Mouse (Mus musculus) thymus, postnatal 0 days (tissue): ENCODE data around the gene Phb2. TPM values are rescaled to one million over a fixed set of nuclear protein-coding genes. Genes with fewer than 3 reads are reported as not detected.

Experiments used
- DNase-seq: peaks from one replicate; pipeline ENCODE4 v3.0.0-alpha.2; 2015; ENCODE audit warnings: low spot score
- polyA plus RNA-seq: library from polyadenylated mRNA; unstranded; fragments of >200 nt; fragmentation: Nextera tagmentation; extraction: Ambion mirVana; gene quantifications from 2 replicates; pipeline ENCODE4 v1.2.1, GENCODE M21; 2015

Phb2 gene
- polyA plus RNA-seq, 1 experiment from 2014 or later, result 321 TPM

DNA sequence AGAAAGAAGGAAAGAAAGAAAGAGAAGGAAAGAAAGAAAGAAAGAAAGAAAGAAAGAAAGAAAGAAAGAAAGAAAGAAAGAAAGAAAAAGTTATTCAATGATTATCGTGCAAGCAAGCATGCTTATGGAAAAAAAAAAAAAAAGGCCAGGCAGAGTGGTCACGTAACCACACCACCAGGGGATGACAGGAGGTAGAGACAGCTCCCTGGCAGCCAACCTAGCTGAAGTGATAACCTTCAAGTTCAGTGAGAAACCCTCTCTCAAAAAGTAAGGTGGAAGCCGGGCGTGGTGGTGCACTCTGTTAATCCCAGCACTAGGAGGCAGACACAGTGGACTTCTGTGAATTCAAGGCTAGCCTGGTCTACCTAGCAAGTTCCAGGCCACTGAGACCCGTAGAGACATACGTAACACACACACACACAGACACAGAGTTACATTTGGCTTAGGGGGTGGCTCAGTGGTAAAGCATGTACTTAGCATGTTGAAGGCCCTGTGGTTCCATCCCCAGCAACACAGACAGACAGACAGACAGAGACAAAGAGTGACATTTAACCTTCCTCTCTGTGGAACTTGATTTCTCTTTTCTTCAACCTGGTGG is 10.8 kb downstream of the Phb2 start:
- no peak for DNase-seq

DNA sequence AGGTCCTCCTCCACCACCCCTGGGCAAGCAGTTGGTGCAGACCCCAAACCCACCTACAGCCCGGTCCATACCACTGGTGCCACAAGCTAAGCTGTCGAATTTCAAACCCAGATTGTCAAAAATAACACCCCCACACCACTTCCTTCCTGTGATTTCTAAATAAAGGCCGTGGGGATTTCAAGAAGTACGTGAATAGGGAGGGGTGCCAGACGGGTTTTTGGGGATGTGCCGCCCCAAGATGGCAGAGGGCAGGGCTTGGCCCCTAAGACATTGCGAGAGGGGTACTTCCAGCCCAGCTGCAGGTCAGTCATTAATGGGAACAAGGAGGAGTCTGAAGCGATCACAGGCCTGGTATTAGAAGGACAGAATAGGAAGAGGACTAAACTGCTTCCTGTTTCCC is 11.4 kb downstream of the Phb2 start:
- DNase-seq, result no peak

DNA sequence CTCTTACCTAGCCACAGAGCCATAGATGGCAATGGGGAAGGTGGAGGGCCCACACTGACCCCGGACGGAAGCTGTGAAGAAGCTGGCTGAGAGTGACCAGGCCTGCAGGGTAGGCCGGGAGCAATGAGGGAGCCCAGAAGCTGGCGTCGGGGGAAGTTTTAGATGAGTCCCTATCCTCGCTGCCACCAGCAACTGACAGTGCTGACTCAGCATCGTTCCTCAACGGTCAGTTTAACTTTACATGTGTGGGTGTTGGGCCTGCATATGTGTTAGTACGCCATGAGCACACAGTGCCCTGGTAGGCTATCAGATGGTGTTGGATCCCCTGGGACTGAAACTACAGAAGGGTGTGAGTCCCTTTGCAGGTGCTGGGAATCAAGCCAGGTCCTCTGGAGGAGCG is 12.3 kb downstream of the Phb2 start:
- no peak for DNase-seq

DNA sequence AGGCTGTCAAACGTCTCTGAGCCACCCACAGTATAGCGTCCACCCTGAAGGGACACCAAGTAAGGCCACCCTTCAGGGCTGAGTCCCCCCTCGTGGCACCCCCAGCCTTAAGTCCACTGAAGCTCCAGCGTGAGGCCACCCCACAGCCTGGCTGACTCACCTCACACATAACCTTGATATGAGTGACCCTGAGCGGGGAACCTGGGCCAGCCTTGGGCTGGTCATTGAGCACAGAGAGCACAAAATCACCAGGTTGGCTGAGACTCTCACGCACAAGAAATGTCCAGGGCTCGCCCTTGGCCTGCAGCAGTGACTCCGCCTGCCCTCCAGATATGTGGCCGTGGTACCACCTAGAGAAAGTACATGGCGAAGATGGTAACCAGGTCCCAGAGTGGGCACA is 16.5 kb downstream of the Phb2 start:
- DNase-seq, result no peak

DNA sequence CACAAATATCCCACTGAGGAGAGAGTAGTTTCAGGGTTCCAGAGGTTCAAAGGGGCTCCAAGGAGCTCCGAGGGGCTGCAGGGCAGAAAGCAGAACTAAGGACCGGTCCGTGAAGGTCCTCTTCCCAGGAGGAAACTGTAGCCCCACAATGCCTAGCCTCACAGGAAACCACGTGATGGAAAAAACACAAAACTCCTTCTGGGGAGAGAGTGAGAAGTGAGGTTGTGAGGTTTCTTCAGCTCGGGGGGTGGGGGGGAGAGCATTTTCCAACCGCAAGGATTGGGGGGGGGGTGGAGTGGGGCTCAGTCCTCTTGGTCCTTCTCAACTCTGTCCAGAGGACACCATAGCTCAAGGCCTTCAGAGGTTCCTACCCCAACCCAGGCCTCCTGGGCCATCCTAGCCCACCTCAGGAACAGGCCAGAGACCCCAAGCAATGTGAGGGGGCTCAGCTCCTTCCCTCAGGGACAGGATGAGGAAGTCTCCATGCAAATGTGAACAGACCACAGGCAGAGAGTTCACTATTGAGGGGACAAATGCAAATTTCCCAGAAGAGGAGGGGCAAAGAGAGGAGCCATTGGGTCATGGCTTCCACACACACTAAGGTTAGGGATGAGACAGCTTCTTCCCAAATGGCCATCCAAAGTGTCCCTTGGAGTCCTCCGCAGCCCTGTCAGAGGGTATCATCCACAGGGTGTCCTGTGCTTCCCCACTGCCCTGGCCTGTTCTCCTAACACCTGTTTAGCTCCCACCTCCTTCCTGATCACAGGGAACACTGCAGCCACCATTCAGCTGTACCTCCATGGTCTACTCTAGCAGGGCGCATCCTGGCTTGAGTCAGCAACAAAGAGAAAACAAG is 17.9 kb downstream of the Phb2 start:
- DNase-seq, result peak; percentile 62

DNA sequence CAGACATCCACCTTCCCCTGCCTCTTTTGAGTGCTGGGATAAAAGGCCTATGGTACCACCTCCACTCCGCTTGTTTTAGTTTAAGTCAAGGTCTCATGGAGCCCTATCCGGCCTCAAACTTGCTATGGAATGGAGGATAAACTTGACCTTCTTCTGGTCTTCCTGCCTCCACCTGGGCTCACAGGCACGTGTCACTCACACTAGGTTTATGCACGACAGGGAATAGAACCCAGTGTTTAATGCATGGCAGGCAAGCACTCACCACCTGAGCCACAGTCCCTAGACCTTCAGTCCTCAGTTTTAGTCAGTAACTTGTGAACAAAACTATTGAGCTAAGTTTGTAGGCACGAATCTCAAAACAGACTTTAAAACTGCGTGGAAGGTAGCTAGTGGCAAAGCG is 18.9 kb downstream of the Phb2 start:
- DNase-seq, result no peak

DNA sequence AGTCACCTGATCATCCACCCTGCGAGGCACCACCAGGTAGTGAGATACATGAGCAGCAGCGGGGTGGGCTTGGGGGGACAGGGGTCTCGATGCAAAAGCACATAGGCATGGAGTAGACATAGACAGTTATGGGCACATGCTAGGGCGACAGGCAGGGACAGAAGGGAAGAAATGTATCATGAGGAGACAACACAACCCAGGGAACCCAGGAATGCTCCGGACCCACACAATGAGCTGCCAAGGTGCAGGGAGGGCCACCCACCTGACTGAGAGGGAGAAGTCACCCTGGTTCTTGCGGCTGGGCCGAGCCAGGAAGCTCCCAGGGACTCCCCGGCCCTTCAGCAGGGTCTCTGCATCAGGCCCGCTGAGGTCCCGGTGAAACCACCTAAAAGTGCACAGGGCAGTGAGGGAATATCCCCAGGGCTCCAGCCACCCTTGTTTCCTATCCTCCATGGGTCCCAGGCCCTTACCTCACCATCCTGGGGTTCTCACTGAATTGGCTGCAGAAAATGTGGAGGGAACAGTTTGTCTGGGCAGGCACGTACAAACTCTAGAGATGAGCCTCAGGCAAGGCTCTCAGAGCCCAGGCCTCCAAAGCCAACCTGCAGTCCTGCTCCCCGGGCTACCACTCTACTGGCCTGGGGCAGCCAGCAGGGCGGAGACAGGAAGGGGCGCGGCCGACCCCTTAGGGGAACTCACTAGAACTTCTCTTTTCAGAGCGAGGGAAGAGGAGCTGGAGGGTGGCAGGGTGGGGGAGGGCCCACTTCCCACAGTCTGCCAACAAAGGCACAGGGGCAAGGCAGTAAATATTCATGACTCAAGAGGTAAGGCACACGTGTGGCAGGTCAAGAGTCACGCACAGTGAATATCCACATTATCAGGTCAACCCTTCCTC is 20.6 kb downstream of the Phb2 start:
- DNase-seq, result peak; percentile 80

DNA sequence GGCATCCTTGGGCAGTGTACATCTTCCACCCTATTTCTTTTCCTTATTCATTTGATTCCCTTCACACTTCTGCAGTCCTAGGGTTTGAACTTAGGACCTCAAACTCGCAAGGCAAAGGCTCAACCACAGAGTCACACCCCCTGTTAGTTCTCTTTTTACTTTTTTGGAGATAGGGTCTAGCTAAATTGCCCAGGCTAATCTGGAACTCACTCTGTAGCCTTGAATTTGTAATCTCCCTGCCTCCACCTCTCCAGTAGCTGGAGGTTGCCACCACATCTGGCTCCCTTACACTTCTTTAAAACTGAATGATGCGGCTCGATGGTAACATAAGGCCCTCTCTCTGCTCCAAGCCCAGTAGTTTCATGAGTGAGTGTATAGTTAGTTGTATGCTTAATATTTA is 22.3 kb downstream of the Phb2 start:
- no peak for DNase-seq

DNA sequence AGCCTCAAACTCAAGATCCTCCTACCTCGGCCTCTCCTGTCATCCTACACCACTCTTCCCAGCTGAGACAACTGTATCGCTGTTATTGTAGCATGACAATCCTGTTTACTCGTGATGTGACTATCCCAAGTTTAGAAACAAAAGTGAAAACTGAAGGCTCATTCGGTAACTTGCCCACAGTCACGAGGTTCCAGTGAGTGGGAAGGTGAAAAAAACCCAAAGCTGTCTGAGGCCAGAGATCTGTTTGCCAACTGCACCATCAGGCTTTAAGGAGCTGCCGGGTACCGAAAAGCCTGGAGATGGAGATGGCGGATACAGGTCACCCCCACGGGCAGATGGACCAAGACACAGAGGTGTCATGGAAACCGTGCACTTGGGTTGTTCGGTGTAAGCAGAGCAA is 24.9 kb downstream of the Phb2 start:
- no peak for DNase-seq

DNA sequence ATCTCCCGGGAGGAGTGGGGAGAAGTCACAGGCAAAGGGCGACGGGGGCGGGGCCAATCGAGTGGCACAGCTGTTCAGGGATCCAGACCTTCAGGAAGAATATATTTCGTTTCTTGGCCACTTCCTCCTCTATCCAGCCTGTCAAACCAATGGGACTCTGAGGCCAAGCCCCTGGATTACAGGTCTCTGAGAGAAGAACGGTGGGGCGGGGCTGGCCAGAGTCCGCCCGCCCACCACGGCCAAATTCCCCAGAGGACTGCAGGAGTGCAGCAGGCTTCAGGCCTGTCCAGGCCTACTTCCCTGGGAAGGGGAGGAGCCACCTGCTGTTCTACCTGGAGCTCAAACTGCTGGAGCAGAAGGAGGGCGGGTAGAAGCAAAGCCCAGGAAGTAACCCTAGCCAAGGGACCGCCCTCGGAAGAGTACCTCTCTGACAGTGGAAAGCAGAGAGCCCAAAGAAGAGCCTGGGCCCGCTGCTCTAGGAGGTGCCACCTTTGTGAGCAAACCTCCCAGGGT is 26.4 kb downstream of the Phb2 start, which contains the start of gene Ptpn6:
TSS of gene Ptpn6 (minus strand) at position 204 of the 513 bp plus-strand sequence.
- DNase-seq, result peak; percentile 45

DNA sequence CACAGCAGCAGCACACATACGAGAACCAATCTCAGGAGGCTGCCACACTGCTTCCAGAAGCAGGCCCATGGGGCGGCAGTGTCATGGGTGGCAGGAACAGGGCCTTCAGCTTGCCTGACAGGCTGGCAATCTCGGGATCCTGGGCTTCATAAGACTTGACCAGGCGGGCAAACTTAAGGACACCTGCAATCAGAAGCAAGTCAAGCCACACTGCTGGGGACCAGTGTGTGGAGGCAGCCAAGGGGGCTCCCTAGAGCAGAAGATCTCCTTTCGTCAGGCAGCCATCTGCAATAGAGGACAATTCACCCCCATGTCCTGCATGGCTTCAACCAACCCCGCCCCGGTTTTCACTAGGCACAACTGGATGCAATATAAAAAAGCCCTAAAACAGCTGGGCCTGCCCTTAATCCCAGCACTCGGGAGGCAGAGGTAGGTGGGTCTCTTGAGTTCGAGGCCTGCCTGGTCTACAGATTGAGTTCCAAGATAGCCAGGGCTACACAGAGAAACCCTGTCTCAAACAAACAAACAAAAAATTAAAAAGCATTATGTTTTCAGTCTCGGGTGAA is 27.2 kb downstream of the Phb2 start:
- no peak for DNase-seq

DNA sequence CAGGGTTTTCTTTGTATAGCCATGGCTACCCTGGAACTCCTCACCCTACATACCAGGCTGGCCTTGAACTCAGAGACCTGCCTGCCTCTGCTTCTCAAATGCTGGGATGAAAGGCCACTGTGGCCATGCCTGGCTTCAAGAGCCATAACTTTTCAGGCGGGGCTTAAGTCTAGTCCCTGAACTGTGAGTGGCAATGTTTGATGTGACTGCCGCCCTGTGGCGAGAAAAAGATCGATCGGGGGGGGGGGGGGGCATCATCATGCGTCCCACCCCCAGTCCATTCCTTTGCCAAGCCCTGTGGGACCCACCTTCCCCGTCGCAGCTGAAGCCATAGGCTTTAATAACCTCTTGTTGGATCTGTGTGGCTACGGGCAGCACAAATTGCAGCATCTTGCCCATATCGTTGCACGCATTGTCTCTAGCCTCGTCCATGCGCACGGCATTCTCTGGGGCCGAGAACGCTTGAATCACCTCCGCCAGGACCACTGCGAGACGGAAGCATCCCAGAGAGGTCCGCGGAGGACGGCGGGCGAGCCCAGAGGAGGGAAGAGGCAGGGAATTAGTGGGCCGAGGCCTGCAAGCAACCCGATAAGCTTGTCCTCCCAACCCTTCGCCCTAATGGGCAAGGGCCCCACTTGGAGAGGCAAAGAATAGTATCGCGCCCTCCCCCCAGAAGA is 28.2 kb downstream of the Phb2 start:
- DNase-seq, result peak; percentile 74

DNA sequence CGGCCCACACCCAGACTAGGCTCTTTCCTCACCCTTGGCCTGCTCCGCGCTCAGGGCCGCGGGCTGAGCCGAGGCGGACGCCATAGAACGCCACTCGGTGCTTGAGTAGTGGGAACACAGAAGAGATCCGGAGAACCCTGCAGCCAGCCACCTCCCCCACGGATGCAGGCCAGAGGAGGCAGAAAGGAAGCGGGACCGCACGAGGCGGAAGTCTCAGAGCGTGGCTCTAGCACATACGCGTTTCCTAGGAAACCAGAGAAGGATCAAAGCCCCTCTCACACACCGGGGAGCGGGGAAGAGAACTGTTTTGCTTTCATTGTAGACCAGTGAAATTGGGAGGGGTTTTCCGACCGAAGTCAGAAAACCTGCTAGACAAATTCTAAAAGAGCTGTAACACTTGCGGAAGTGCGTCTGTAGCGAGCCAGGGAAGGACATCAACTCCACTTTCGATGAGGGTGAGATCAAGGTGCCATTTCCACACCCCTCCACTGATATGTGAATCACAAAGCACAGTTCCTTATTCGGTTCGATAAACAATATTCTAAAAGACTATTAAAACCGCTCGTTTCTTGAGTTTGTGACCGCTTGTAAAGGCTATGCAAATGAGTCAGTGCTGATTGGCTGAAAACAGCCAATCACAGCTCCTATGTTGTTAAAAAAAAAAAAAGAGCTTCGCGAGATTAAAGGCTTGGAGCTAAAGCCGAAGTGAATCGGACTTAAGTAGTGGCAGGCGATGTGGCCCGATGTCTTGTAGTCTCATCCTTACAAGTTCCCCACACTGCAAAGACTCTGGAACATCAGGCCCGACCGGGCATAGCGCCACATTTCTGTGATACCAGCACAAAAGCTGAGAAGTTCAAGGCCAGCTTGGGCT is 29.0 kb downstream of the Phb2 start, which contains the start of gene Grcc10:
TSS of gene Grcc10 (minus strand) at position 487 of the 874 bp plus-strand sequence.
- peak; percentile 97 for DNase-seq

DNA sequence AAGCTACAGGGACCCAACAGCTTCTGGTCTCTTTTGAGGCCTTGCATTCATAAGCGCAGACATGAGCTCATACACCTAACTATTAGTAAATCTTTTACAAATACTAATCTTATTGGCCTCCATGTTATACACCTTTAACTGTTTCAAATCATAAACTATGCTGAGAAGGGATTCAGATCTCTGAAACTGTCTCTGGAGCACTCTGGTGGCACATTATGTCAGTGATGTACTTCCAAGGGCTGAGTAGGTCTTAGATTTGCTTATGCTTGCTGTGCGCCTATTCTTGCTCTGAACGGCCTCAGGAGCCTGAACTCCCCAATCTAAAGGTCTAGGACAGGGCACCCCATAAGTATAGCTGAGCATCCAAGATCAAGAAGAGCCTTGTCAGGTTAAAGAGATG is 29.7 kb downstream of the Phb2 start:
- no peak for DNase-seq

DNA sequence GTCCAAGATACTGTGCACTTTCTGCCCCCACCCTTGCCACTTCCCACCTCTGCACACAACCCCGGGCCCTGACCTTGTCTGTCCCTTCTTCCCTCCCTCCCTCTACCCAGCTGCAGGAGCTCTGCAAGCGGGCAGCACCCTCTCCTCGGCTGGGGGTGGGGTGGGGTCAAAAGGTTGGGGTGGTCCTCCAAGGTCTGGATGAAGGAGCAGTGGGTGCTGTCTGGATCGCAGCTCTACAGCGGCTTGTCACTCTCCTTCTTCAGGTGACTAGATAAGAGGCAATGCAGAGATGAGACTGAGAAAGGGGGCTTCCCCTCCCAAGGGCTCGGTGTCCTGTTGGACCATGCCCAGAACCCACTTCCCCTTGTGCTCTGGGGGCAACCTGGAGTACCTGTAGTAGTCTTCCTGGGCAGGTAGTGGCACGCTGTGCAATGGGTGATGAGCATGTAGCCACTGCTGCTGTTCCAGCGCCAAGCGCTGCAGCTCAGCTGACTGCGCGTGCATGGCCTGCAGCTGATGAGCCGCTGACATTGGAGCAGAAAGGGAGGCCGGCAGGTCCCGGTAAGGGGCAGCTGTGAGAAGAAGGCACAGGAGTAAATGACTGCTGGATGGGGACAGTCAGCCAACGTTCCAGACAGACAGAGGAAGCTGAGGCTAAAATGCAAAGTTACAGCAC is 30.8 kb downstream of the Phb2 start:
- no peak for DNase-seq

DNA sequence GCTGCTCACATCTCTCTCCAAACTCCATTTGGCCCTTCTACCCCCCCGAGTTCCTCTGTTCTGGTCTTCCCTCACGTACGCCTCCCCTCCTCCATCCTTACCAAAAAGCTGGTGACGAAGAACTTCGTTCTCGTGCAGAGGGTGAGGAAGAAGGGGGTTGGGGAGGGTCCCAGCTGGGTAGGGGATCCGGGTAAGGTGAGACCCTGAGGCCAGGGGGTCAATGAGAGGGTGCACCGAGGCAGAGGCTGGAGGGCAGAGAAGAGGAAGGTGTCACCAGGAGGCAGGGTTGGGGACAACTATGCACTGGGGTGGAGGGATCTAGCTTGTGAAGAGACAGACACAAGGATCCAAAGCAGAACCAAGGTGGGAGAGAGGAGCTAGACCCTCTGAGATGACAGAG is 31.5 kb downstream of the Phb2 start:
- no peak for DNase-seq

DNA sequence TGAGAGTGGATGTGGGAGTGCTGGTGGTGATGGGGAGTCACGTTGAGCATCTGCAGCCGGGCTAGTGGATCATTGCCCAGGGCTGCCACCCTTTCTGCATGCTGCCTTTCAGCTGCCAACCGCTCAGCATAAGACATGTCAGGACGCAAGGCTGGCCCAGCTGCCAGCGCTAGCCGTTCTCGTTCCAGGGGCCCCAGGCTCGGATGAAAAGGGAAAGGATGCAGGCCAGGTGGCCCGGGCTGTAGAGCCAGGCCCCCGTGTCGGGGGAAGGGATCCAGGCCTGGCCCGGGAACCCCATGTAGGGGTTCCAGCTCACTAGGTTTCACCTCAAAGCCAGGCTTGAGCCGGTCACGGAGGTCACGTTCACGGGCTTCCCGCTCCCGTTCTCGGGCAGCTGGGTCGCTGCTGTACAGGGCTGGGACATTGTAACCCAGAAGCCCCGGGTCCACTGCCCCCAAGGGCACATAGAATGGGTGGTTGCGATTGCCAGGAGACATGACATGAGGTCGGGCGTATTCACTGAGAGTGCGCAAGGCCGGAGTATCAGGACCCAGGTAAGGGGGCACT is 32.7 kb downstream of the Phb2 start:
- DNase-seq, result no peak

DNA sequence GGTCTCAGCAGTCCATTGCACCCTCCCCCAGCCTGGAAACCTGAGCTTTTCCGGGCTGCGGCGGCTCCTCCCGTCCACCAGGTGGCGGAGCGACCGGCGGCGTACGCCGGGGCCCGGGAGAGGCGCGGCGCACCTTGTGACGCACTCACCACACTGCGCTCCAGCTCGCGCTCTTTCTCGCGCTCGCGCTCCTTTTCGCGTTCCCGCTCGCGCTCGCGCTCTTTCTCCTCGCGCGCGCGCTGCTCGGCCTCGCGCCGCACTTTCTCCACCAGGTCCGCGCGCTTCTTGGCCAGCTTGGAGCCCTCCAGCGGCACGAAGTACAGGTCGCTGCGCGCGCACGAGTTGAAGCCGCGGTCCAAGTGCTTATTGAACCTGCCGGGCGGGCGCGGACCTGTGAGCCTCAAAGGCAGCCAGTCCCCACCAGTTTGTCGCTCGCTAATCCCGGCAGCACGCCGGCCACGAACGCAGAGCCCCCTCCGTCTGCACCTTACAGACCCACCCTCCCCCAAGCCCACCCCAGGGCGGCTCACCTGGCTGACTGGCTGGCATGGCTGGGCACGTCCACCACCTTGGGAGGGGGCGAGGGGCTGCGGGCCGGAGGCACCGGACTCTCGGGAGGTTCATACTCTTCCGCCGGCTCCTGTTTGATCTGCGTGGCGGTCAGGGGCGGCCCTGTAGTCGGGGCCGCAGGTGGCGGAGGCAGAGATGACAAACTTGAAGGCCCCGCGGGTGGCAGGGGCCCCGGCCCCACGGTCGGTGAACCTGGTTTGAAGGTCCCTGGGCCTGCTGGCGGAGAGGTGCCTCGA is 33.6 kb downstream of the Phb2 start:
- DNase-seq, result peak; percentile 96
